Mouse (Mus musculus): Measurements from ENCODE around the gene Ptpa. TPM values are rescaled to one million over a fixed set of nuclear protein-coding genes. Genes with fewer than 3 reads are reported as not detected.

Gene Ptpa
- polyA plus RNA-seq, 1 experiment: 132 TPM

DNA sequence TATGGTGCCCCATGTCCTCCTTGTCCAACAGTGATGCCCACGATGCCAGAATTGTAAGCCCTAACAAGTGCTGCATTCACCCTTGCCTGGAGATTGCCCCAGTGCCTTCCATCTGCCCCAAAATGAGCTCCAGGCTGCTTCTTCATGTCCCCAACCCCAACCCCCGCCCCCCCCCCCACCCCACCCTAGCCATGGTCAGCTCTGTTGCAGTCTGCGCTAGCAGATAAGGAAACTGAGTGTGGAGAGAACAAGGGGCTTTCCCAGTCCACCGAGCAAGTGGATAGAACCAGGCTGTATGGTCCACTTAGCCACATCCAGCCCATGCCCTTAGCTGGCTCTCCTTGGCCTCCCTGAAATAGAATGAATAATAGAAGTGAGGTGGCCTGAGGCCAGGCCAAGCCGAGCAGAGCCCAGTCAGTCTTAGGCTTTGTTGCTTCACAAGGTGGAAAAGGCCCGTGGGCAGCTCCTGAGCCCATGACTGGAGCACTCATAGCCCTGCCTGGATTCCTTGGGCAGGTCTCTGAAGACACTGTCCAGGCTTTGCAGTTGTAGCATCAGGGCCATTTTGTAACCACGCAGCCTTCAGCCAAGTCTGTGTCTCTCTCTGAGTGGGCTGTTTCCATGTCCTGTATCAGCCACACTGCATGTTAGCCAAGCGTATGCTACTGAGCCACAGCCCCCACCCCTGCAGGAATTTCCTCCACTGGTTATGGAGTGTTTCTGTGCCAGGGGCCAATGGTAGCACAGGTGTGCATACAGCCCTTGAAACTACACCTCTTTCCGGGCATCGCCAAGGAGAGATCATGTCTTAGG lies 35.1 kb upstream of the Ptpa start:
- TF ChIP-seq POLR2A (IDR thresholded peaks at IDR 0.05; ENCODE audit: low read depth, low read length) (no peak), CTCF (conservative IDR thresholded peaks at IDR 0.05; ENCODE audit: insufficient read depth, insufficient read length, low read depth, low read length) (no peak)
- DNase-seq: no peak
- Histone ChIP-seq H3K36me3 (ENCODE audit: control insufficient read depth, insufficient read depth, low read length) (no peaks in the 10 kb centered on the region; the same call in 1 of the 2 replicates), H3K4me3 (ENCODE audit: insufficient read depth, low read depth, low read length) (no peak overlapping the region), H3K27me3 (replicated peaks; ENCODE audit: control insufficient read depth, insufficient read depth, low read length) (no peaks in the 10 kb centered on the region), H3K27ac (ENCODE audit: insufficient read depth, low read depth, low read length) (no peak overlapping the region), H3K4me1 (ENCODE audit: control insufficient read depth, insufficient read depth, low read length) (no peaks in the 10 kb centered on the region)
- WGBS: 91% methylated on average over 10 of the region's 10 CpGs

DNA sequence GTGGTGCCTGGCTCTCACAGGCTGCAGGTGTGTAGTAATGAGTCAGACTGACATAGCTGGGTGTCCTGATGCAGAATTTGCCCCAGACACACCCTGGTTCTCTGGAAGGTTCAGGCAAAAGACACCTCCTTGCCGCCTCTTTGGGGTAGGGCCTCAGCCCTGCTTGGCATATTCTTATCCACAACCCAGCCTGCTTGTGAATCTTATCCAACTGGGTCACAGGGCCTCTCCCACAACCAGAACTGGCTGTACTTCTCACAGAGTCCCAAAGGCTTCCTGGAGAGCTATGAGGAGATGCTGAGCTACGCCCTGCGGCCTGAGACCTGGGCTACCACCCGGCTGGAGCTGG lies 34.5 kb upstream of the Ptpa start:
- Histone ChIP-seq H3K27me3 (replicated peaks; ENCODE audit: control insufficient read depth, insufficient read depth, low read length) (no peaks in the 10 kb centered on the region), H3K27ac (ENCODE audit: insufficient read depth, low read depth, low read length) (no peak overlapping the region), H3K36me3 (ENCODE audit: control insufficient read depth, insufficient read depth, low read length) (no peaks in the 10 kb centered on the region; the same call in 1 of the 2 replicates), H3K4me3 (ENCODE audit: insufficient read depth, low read depth, low read length) (no peak overlapping the region), H3K4me1 (ENCODE audit: control insufficient read depth, insufficient read depth, low read length) (no peaks in the 10 kb centered on the region)
- TF ChIP-seq CTCF (conservative IDR thresholded peaks at IDR 0.05; ENCODE audit: insufficient read depth, insufficient read length, low read depth, low read length) (no peak), POLR2A (IDR thresholded peaks at IDR 0.05; ENCODE audit: low read depth, low read length) (no peak)
- DNase-seq: no peak
- WGBS: 97% methylated on average over 4 of the region's 4 CpGs

DNA sequence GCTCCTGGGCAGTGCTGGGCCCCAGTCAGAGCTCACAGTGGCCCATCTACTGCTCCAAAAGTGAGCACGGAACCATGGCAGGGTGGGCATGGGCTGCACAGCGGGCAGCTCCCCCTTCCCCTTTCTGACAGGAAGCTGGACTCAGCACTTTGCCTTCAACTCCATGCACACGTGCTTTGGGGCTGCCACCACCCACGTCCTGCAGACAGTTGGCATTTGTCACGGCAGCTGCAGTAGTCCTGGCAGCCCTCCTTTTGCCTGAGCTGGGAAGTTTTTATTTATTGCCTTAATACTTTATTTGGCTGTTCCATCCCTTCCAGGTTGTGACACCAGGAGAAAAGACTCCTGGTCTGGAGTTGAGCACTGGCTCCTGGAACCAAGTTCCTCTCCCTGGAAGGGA lies 31.0 kb upstream of the Ptpa start:
- H3K27ac ChIP-seq (ENCODE audit: insufficient read depth, low read depth, low read length): no peak overlapping the region
- H3K4me1 ChIP-seq (ENCODE audit: control insufficient read depth, insufficient read depth, low read length): no peaks in the 10 kb centered on the region
- H3K36me3 ChIP-seq (ENCODE audit: control insufficient read depth, insufficient read depth, low read length): no peaks in the 10 kb centered on the region
- WGBS: 59% methylated on average over 5 of the region's 5 CpGs
- no peak for TF ChIP-seq CTCF (conservative IDR thresholded peaks at IDR 0.05; ENCODE audit: insufficient read depth, insufficient read length, low read depth, low read length)
- no peak for TF ChIP-seq POLR2A (IDR thresholded peaks at IDR 0.05; ENCODE audit: low read depth, low read length)
- H3K27me3 ChIP-seq (replicated peaks; ENCODE audit: control insufficient read depth, insufficient read depth, low read length): no peaks in the 10 kb centered on the region
- no peak for DNase-seq
- H3K4me3 ChIP-seq (ENCODE audit: insufficient read depth, low read depth, low read length): no peak overlapping the region

DNA sequence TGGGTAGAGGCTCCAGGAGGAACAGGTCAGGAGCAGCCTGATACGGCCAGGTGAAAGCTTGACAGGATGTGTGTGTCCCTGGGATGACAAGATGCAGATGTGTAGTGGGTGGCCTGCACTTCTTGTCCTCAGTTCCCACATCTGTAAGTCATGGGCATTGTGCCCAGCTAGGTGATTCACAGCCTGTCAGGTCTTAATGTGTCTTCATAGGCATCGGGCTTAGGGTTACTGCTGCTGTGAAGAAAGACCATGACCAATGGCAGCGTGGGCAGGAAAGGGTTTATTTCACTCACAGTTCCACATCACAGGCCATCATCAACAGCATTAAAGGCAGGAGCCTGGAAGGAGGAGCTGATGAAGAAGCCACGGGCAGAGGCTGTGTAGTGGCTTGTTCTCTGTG lies 30.2 kb upstream of the Ptpa start:
- no peak for DNase-seq
- TF ChIP-seq POLR2A (IDR thresholded peaks at IDR 0.05; ENCODE audit: low read depth, low read length) (no peak), CTCF (conservative IDR thresholded peaks at IDR 0.05; ENCODE audit: insufficient read depth, insufficient read length, low read depth, low read length) (no peak)
- 73% methylated on average over 4 of the region's 4 CpGs for WGBS

DNA sequence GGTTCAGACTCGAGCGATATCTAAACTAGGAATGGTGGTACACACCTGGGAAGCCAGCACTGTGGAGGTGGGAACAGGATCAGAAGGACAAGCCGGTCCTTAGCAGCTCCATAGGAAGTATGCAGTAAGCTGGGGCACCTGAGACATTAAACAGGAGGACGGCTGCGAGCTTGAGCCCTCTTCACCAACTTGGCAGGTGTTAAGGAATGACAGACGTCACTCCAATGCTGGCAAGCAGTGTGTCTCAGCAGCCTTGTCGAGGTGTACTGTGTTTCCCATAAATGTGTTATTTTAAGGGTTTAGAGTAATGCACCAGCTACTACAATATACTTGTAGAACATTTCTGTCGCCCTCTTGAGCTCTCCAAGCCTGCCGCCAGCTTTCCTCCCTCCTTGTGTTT lies 28.9 kb upstream of the Ptpa start:
- H3K4me1 ChIP-seq (ENCODE audit: control insufficient read depth, insufficient read depth, low read length): no peaks in the 10 kb centered on the region
- no peak overlapping the region for H3K4me3 ChIP-seq (ENCODE audit: insufficient read depth, low read depth, low read length)
- DNase-seq: no peak
- TF ChIP-seq CTCF (conservative IDR thresholded peaks at IDR 0.05; ENCODE audit: insufficient read depth, insufficient read length, low read depth, low read length) (no peak), POLR2A (IDR thresholded peaks at IDR 0.05; ENCODE audit: low read depth, low read length) (no peak)
- no peak overlapping the region for H3K27ac ChIP-seq (ENCODE audit: insufficient read depth, low read depth, low read length)
- WGBS: 84% methylated on average over 9 of the region's 9 CpGs
- no peaks in the 10 kb centered on the region for H3K27me3 ChIP-seq (replicated peaks; ENCODE audit: control insufficient read depth, insufficient read depth, low read length)
- H3K36me3 ChIP-seq (ENCODE audit: control insufficient read depth, insufficient read depth, low read length): no peaks in the 10 kb centered on the region

More for the DNA sequence above, 30.2 kb upstream of the Ptpa start:
- no peak overlapping the region for H3K4me3 ChIP-seq (ENCODE audit: insufficient read depth, low read depth, low read length)
- H3K27ac ChIP-seq (ENCODE audit: insufficient read depth, low read depth, low read length): no peak overlapping the region
- no peaks in the 10 kb centered on the region for H3K36me3 ChIP-seq (ENCODE audit: control insufficient read depth, insufficient read depth, low read length)
- no peaks in the 10 kb centered on the region for H3K4me1 ChIP-seq (ENCODE audit: control insufficient read depth, insufficient read depth, low read length)
- no peaks in the 10 kb centered on the region for H3K27me3 ChIP-seq (replicated peaks; ENCODE audit: control insufficient read depth, insufficient read depth, low read length)

DNA sequence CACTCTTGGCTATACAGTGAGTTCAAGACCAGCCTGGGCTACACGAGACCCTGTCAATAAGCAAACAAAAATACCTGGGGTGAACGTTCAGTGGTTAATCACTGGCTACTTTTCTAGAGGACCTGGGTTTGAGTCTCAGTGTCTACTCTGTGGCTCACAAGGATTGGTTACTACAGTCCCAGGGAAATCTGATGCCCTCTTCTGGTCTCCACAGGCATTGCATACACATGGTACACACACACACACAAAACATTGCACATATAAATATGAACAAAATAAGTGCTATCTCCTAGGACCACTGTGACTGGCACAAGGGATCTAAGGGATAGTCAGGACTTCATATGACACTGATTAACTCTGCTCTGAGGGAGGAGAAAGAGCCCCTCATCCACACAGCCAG lies 26.8 kb upstream of the Ptpa start:
- no peak for DNase-seq
- H3K4me1 ChIP-seq (ENCODE audit: control insufficient read depth, insufficient read depth, low read length): no peaks in the 10 kb centered on the region; the same call in 1 of the 2 replicates
- TF ChIP-seq POLR2A (IDR thresholded peaks at IDR 0.05; ENCODE audit: low read depth, low read length) (no peak), CTCF (conservative IDR thresholded peaks at IDR 0.05; ENCODE audit: insufficient read depth, insufficient read length, low read depth, low read length) (no peak)
- no peaks in the 10 kb centered on the region for H3K36me3 ChIP-seq (ENCODE audit: control insufficient read depth, insufficient read depth, low read length)
- no peaks in the 10 kb centered on the region for H3K27me3 ChIP-seq (replicated peaks; ENCODE audit: control insufficient read depth, insufficient read depth, low read length)
- WGBS: 99% methylated on average over 2 of the region's 2 CpGs
- no peak overlapping the region for H3K4me3 ChIP-seq (ENCODE audit: insufficient read depth, low read depth, low read length)
- no peak overlapping the region for H3K27ac ChIP-seq (ENCODE audit: insufficient read depth, low read depth, low read length)

DNA sequence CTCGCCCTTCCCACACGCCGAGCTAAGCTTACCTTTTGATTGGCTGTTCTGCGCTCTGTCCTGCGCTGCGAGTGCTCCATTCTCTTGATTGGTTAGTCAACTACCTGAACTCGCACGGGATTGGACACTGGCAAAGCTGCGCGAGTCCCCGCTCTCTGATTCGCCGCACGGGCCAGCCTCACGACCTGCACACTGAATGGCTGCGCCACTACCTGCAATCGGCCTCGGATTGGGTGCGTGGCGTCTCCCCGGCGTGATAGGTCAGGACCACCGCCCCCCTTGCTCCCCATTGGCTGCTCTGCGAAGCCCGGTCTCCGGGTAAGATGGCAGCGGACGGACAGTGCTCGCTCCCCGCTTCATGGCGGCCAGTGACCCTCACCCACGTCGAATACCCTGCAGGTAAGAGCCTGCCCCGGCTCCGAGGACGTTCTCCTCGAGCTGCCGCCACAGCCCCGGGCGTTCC lies 23.7 kb upstream of the Ptpa start, which contains the start of gene Dolpp1:
Gene Dolpp1, plus strand, starts transcription at position 141 of the 463 bp plus-strand sequence.
- peak; percentile 99 for DNase-seq

More for the DNA sequence above, 23.7 kb upstream of the Ptpa start, which contains the start of gene Dolpp1:
- 1% methylated on average over 40 of the region's 40 CpGs for WGBS
- Histone ChIP-seq H3K36me3 (ENCODE audit: control insufficient read depth, insufficient read depth, low read length) (no peaks in the 10 kb centered on the region; the same call in 1 of the 2 replicates), H3K4me3 (ENCODE audit: insufficient read depth, low read depth, low read length) (peak within 1 kb of the TSS; percentile 77), H3K27ac (ENCODE audit: insufficient read depth, low read depth, low read length) (peak within 1 kb of the TSS; percentile 41), H3K27me3 (replicated peaks; ENCODE audit: control insufficient read depth, insufficient read depth, low read length) (no peaks in the 10 kb centered on the region), H3K4me1 (ENCODE audit: control insufficient read depth, insufficient read depth, low read length) (no peaks in the 10 kb centered on the region; the same call in 1 of the 2 replicates)
- TF ChIP-seq CTCF (conservative IDR thresholded peaks at IDR 0.05; ENCODE audit: insufficient read depth, insufficient read length, low read depth, low read length) (no peak), POLR2A (IDR thresholded peaks at IDR 0.05; ENCODE audit: low read depth, low read length) (peak; percentile 50)
